Mouse (Mus musculus) layer of hippocampus, postnatal 14 days (tissue): Measurements from ENCODE around the gene Sos1. TPM values are rescaled to one million over a fixed set of nuclear protein-coding genes. Genes with fewer than 3 reads are reported as not detected.

Experiments
- DNase-seq, 2 experiments: peaks; one replicate each; pipeline ENCODE4 v3.0.0; 2021 to 2022; ENCODE audit warnings: low spot score in 2 of 2, mixed read lengths in 1 of 2
- long read RNA-seq, 2 experiments: library from polyadenylated mRNA; stranded (forward); transcript quantifications; one replicate each; pipeline ENCODE4 v2.0.0; 2021
- total RNA-seq, 2 experiments: library from RNA; stranded (reverse); gene quantifications; 2 replicates each; pipeline ENCODE4 v1.2.3; 2021

Sos1 gene
- total RNA-seq: 10 to 100 TPM; 37.3 to 38.9 TPM
- long read RNA-seq, experiment 1, full-length matches to known transcripts: 2 of 7 reads
- long read RNA-seq, experiment 1, partial matches to known transcripts: 2 of 7 reads
- long read RNA-seq, experiment 1, other reads (novel, unspliced or antisense): 3 of 7 reads
- long read RNA-seq, experiment 2, full-length matches to known transcripts: 3 of 9 reads
- long read RNA-seq, experiment 2, partial matches to known transcripts: 2 of 9 reads
- long read RNA-seq, experiment 2, other reads (novel, unspliced or antisense): 4 of 9 reads

- peak; percentile 97 for DNase-seq
Measured at GRCm38 (mm10) chr17:80480031-80480854, at the start of gene Sos1. Gene Sos1 (minus strand): TSS chr17:80480453.

GRCm38 (mm10) chr17:80523231-80523630, 43.0 kb upstream of the Sos1 start:
- DNase-seq: no peak

- no peak for DNase-seq
Measured at GRCm38 (mm10) chr17:80522229-80522556, 41.9 kb upstream of the Sos1 start.

- no peak for DNase-seq
Measured at GRCm38 (mm10) chr17:80521521-80522228, 41.4 kb upstream of the Sos1 start.

GRCm38 (mm10) chr17:80520537-80520936, 40.3 kb upstream of the Sos1 start:
- DNase-seq: no peak

- DNase-seq: no peak
Measured at GRCm38 (mm10) chr17:80518811-80519210, 38.6 kb upstream of the Sos1 start.

GRCm38 (mm10) chr17:80517244-80517643, 37.0 kb upstream of the Sos1 start:
- DNase-seq: no peak

GRCm38 (mm10) chr17:80515956-80516355, 35.7 kb upstream of the Sos1 start:
- DNase-seq: no peak

- no peak for DNase-seq
Measured at GRCm38 (mm10) chr17:80515513-80515912, 35.3 kb upstream of the Sos1 start.

GRCm38 (mm10) chr17:80513766-80514165, 33.5 kb upstream of the Sos1 start:
- DNase-seq: no peak

GRCm38 (mm10) chr17:80510459-80510855, 30.2 kb upstream of the Sos1 start:
- DNase-seq: no peak

GRCm38 (mm10) chr17:80509494-80510458, 29.5 kb upstream of the Sos1 start:
- no peak for DNase-seq

- no peak for DNase-seq
Measured at GRCm38 (mm10) chr17:80505766-80506165, 25.5 kb upstream of the Sos1 start.

- DNase-seq: no peak
Measured at GRCm38 (mm10) chr17:80505342-80505741, 25.1 kb upstream of the Sos1 start.

GRCm38 (mm10) chr17:80501805-80502172, 21.5 kb upstream of the Sos1 start:
- DNase-seq: no peak

GRCm38 (mm10) chr17:80501037-80501804, 21.0 kb upstream of the Sos1 start:
- DNase-seq: no peak

- DNase-seq: no peak
Measured at GRCm38 (mm10) chr17:80500025-80500424, 19.8 kb upstream of the Sos1 start.

GRCm38 (mm10) chr17:80498600-80499268, 18.5 kb upstream of the Sos1 start:
- DNase-seq: no peak

- DNase-seq: no peak
Measured at GRCm38 (mm10) chr17:80497183-80497601, 16.9 kb upstream of the Sos1 start.
